Mouse (Mus musculus): ENCODE results near the gene Gm49318.
"Not testable (repeated sequence)": the region's sequence is repeated elsewhere in the genome, so short reads cannot be mapped to it uniquely, and the experiment has no call there.

Gm49318 gene

DNA sequence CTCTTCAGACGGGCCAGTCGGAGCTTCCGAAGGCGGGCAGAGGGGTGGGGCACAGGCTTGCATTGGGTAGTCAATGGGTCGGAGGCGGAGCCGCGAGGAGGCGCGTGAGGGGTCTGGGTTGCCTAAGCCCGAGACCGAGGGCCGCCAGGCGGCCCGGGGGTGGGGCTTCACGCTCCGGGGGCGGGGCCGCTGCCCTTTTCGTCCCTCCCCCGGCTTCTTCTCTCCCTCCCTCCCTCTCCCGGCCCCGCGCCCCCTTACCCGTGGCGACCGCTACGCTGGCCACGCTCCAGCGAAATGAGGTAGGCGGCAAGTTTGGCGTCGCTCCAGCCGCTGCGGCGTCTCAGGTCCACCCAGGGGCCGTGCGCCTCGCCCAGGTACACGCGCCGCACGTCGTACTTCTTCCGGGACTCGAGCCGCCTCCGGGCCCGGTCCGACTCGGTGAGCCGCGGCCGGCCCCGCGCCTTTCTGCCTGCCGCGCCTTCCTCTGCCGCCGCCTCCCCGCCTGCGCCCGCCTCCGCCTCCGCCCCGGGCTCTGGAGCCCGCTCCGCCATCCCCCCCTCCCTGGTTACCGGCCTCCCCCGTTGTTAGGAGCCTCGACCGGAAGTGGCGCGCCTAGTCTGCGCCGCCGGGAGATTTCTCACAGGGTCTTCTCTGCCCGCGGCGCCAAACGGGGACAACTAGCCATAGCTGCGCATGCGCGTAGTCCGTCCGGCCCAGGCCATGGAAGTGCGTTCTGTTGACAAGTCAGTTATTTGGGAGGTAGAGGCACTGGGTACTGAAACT is at the start of gene Gm49318, which contains the start of gene Zfp653:
Gene Gm49318 (minus strand): TSS at position 469 of the 783 bp plus-strand sequence.
Gene Zfp653 (minus strand): TSS at position 586 of the 783 bp plus-strand sequence.
- peak; percentile 99 for DNase-seq

- DNase-seq: no peak
Observed at GRCm38 (mm10) chr9:22119543-22119942, 48.5 kb upstream of the Gm49318 start.

GRCm38 (mm10) chr9:22117754-22118456 is 46.8 kb upstream of the Gm49318 start:
- DNase-seq: peak; percentile 89

DNA sequence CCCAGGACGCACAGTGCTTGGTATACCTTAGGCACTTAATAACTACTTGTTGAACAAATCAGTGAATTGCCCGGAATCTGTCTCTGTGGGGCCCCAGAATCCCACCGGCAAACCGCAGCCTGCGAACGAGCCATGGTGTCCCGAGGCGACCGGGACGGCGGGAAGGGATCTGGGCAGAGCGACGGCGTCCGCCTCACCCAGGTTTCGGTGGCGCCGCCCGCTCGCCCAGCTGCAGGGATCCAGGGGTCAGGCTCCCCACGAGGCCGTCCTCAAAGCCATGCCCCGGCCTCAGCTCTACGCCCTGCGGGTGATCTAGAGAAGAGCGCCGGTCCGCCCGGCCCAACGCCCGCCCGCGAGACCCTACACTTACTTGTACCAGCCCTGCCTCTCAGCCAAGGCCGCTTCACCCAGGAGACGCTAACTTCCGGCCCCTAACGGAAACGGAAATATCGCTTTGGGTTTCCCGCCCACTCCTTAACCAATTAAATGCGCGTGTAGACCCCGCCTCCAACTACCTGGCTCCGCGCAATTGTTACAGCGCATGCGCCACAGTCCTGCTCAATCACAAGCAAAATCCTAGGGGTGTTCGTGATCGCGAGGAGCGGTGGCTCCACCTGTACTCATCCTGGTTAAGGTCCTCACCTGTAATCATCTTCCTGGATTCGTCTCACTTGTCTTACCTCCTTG is 45.8 kb upstream of the Gm49318 start, which contains the start of gene Elof1:
Gene Elof1 (minus strand): TSS at position 433 of the 687 bp plus-strand sequence.
- DNase-seq: peak; percentile 97

- DNase-seq: no peak
Observed at GRCm38 (mm10) chr9:22116086-22116485, 45.0 kb upstream of the Gm49318 start.

DNA sequence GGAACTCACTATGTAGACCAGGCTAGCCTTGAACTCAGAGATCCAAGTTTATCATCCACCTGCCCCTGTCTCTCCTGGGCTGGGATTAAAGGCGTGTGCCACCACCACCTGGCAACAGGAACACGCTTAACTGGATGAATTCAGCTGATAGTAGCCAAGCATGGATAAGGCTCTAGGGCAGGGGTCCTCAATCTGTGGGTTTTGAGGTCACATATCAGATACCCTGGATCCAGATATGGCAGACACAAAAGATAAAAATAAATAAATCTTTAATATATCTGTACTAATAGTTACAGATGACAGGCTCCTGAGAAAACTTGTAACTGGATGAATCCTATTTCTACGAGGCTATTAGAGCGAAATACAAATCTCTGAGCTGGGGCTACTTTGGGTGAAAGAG is 44.6 kb upstream of the Gm49318 start:
- DNase-seq: no peak

GRCm38 (mm10) chr9:22108194-22108593 is 37.1 kb upstream of the Gm49318 start:
- no peak for DNase-seq

GRCm38 (mm10) chr9:22099922-22100321 is 28.9 kb upstream of the Gm49318 start:
- DNase-seq: no peak

- peak; percentile 30 for DNase-seq
Observed at GRCm38 (mm10) chr9:22098993-22099696, 28.1 kb upstream of the Gm49318 start, which contains the start of gene Cnn1. Cnn1 (plus strand) TSS chr9:22099216.

- DNase-seq: peak; percentile 93
Observed at GRCm38 (mm10) chr9:22095854-22096307, 24.8 kb upstream of the Gm49318 start.

- DNase-seq: no peak
Observed at GRCm38 (mm10) chr9:22092746-22093145, 21.7 kb upstream of the Gm49318 start.

DNA sequence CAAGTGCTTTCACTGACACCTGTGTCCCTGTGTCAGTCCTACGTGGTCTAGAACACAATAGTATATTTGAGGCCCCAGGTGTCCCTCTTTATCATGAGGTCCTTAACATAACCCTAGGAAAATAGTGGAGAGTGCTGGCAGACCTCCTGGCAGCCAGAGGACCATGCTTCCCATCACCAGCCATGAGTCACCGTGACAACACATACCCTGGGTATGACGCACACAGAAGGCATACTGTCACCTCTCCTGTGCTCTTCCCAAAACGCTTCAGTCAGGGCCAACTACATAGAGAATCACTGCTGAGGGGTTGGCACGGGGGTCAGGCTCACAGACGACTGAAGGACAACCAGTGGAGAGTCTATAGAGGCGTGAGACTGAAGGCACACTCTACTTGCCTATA is 18.9 kb upstream of the Gm49318 start:
- DNase-seq: no peak

- DNase-seq: no peak
Observed at GRCm38 (mm10) chr9:22089281-22089680, 18.2 kb upstream of the Gm49318 start.

GRCm38 (mm10) chr9:22087034-22087618 is 16.1 kb upstream of the Gm49318 start:
- DNase-seq: no peak

DNA sequence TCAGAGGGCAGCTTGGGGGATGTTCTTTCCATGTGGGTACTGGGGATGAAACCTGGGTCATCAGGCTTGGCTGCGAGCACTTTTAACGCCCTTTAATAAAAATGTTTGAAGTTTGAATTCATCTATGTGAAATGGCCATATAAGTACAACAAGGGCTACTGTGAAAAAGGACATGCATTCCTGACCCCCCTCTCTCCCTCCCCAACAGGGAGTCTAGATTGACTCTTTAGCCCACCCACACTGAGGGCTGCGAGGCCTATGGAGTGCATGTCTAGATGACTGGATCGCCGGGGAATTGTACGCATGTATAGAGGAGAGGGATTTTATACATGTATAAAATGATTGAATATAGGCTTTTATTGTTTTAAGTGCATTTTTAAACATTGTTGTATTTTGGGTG is 15.0 kb upstream of the Gm49318 start:
- DNase-seq: no peak

DNA sequence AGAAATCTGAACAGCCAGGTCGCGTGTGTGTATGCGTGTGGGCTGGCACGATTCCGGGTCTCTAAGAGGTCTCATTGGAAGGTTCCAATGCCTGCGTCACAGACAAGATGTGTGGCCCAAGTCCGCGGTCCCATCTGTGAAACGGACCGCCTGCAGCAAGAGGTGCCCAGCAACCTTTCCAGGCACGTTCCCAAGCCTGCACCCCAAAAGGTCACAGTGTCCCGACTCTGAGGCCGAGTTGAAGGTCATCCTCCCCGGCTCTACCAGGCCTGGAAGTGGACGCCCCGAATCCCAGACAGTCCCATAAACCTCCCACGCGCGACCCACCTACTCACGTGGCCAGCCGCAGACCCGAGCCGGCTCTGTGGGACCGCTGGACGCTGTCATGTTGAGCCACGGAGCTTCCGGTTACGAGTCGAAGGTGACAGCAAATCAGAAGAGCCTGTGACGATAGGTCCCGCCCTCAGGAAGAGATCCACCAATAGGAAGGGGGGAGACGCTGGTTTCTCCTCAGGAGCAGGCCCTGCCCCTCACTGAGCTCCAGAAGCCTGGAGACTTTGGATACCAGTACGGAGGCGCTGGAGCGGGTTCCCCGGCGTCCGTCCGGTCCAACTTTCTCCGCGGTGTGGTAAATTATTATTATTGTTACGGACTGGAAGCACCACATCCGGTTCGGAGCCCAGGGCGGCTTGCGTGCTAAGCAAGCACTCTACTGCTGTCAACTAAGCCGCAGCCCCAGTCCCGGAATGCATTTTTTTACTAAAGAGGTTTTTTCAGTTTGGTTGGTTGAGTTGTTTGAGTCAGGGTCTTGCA is 14.2 kb upstream of the Gm49318 start, which contains the start of gene Ecsit:
Gene Ecsit (minus strand): TSS at position 417 of the 813 bp plus-strand sequence.
- DNase-seq: peak; percentile 98

- no peak for DNase-seq
Observed at GRCm38 (mm10) chr9:22084667-22085021, 13.6 kb upstream of the Gm49318 start.

- no peak for DNase-seq
Observed at GRCm38 (mm10) chr9:22076223-22076622, 5.2 kb upstream of the Gm49318 start.

DNA sequence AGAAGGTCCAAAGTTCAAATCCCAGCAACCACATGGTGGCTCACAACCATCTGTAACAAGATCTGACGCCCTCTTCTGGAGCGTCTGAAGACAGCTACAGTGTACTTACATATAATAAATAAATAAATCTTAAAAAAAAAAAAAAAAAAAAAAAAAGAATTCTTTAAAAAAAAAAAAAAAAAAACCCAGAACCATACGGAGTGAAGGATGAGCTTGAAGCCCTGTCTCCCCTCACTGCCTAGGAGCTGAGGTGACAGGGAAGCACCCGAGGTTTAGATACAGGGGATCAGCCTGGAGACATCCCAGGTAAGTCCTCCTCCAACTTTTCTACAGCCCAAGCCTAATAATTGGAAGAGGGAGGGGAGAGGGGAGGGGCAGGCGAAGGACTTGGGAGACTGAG is 4.7 kb upstream of the Gm49318 start:
- not testable (repeated sequence) for DNase-seq

DNA sequence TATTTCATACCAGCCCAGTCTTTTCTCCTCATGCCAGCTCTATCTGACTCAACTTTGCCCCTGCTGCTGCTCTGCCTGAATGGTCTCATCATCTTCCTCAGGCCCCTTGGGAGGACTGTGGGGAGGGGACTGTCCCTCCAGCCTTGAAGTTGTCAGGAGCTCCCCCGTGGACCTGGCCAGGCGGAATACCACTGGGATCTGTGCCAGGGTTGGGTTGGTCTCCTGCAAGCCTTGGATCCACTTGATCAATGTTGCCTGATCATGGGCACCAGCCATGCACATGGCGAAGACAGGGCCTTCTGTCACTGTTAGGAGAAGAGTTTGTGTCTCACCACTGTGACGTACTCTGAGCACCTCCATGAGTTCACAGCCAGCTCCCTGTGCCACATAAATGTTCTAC is 1.2 kb upstream of the Gm49318 start:
- DNase-seq: no peak

DNA sequence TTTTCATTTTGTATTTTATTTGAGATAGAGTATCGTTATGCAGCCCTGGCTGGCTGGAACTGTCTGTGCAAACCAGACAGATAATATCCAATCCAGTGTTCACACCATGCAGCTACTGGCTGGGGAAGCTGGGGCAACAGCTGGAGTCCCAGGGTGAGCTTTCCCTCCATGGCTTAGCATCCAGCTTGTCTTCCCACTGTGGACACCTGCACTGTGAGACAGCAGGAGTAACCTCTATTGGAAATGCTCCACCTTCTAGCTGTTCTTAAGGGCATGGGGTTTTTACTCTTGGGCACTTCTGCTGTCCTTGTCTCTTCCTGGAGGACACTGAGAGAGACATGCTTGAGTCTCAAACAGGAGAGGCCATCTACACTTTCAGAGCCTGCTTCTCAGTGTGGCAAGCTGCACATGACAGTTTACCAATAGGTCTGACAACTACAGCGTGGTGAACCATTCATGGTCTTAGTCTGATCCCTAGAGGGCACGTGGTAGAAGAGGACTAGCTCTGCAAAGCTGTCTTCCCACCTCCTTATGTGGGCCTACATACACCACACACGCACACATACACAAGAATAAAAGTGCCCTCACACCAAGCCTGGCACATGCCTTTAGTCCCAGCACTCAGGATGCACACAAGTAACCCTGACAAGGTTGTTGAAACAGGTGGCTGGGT is 1.0 kb downstream of the Gm49318 start:
- DNase-seq: no peak
